Mouse (Mus musculus): ENCODE results near the gene Rps12-ps3. TPM values are rescaled to one million over a fixed set of nuclear protein-coding genes. Genes with fewer than 3 reads are reported as not detected.

Rps12-ps3 gene
- 105 TPM for polyA plus RNA-seq (2017; shearing (Covaris generic))

GRCm38 (mm10) chr19:59321990-59322389 lies at the start of gene Rps12-ps3:
Gene Rps12-ps3, plus strand, starts transcription at chr19:59322290.

DNA sequence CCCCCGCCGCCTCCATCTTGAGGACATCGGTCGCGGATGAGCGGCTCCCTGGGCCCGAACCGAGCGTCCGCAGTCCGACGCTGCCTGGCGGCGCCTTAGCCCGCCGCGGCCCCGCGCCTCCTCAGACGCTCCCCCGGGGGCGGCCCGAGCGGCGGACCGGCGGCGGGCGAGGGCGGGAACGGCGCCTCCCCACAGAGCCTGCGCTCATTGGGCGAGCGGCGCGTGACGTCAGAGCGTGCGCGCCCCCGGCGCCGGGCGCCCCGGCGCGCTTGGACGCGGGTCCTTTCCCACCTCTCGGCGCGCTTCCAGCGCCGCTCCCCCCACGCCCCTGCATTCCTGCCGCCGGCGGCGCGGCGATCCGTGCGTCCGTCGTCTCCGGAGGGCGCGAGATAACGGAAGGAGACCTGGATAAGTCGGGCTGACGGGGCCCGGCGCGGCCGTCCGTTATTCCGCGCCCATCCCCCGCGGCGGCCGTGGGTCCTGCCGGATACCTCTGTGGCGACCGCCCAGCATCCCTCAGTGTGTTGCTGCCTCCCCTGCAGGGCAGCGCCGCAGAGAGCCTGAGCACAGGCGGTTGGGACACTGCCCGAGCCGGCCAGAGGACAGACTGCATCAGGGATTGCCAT lies 23.7 kb downstream of the Rps12-ps3 start, which contains the start of gene Pdzd8:
TSS of gene Pdzd8 (minus strand) at position 123 of the 626 bp plus-strand sequence.

Other genes with a start within 250 kb of the Rps12-ps3 start
- 2.0 TPM for gene Shtn1, start 246.2 kb upstream of the Rps12-ps3 start, polyA plus RNA-seq (2017; shearing (Covaris generic))
- not detected for gene Vax1, start 152.2 kb upstream of the Rps12-ps3 start, polyA plus RNA-seq (2017; shearing (Covaris generic))
- gene Kcnk18, start 103.1 kb upstream of the Rps12-ps3 start, polyA plus RNA-seq (2017; shearing (Covaris generic)), result not detected
- 7.1 TPM for gene Slc18a2, start 61.4 kb upstream of the Rps12-ps3 start, polyA plus RNA-seq (2017; shearing (Covaris generic))
- gene Pdzd8, start 23.5 kb downstream of the Rps12-ps3 start, polyA plus RNA-seq (2017; shearing (Covaris generic)), result 5.3 TPM
- not detected for gene Emx2, start 136.1 kb downstream of the Rps12-ps3 start, polyA plus RNA-seq (2017; shearing (Covaris generic))